In genomic region chr8:123135406-123135805, GRCm38 (mm10) we compare ENCODE assay signal across 9 mouse cellular contexts. TPM values are rescaled to one million over a fixed set of nuclear protein-coding genes. Genes with fewer than 3 reads are reported as not detected.
DNase-seq lines count a peak whose midpoint lies in the region; ATAC-seq and TF ChIP-seq lines count a peak whose summit lies in the region.
"Had no signal": no experiment of that assay in that cellular context is flagged by ENCODE, and none has a peak within 500 bp of the region (broad histone marks: within the 10 kb centered on the region; RNA-seq: fewer than 3 reads in every experiment).

No protein-coding gene starts in this region.

- H3K9ac ChIP-seq in forebrain, embryonic 15.5 days (replicated peaks): no peak overlapping the region
- 0 out of 2 replicates have a peak overlapping the region, but pooled peaks have one; percentile 32 for H3K9ac ChIP-seq in midbrain, embryonic 16.5 days (ENCODE audit: low read depth, low read length)
- H3K9ac ChIP-seq: lung, embryonic 14.5 days had no signal

- TF ChIP-seq POLR2A in kidney, adult 2 months (IDR thresholded peaks at IDR 0.05; ENCODE audit: low read depth, low read length): no peak
- TF ChIP-seq POLR2A in thymus, adult 2 months (IDR thresholded peaks at IDR 0.05; ENCODE audit: control insufficient read depth, extremely low read depth, insufficient read depth, low read length, poor library complexity): no peak

- DNase-seq in kidney, adult 2 months: peak; percentile 55
- DNase-seq in kidney, adult 8-10 months: no peak
- peak; percentile 70 for DNase-seq in brain, adult 2 months (ENCODE audit: low read depth, low spot score)
- no peak for DNase-seq in thymus, adult 2 months
- DNase-seq in adipocyte (ENCODE audit: low spot score): no peak
- DNase-seq in kidney, postnatal 10 days: no peak
- DNase-seq: lung, embryonic 14.5 days had no signal

- TF ChIP-seq CTCF in kidney, adult 2 months (conservative IDR thresholded peaks at IDR 0.05; ENCODE audit: insufficient read depth, insufficient read length, low read depth, low read length): no peak
- TF ChIP-seq CTCF in thymus, adult 2 months (IDR thresholded peaks at IDR 0.05; ENCODE audit: borderline replicate concordance, control insufficient read depth, extremely low read depth, insufficient read depth, low read length, poor library complexity): no peak

- peak; percentile 55; the same call in 1 of the 2 replicates for ATAC-seq in forebrain, embryonic 15.5 days (replicated peaks)
- ATAC-seq in midbrain, embryonic 16.5 days: peak; percentile 80

- 32% methylated on average over 7 of the region's 7 CpGs for WGBS in kidney, adult 2 months
- 3% methylated on average over 7 of the region's 7 CpGs for WGBS in forebrain, embryonic 15.5 days
- WGBS in midbrain, embryonic 16.5 days: 4% methylated on average over 7 of the region's 7 CpGs
- 68% methylated on average over 7 of the region's 7 CpGs for WGBS in thymus, adult 2 months

- no peaks in the 10 kb centered on the region for H3K36me3 ChIP-seq in kidney, adult 2 months (ENCODE audit: control insufficient read depth, insufficient read depth, low read length)
- no peaks in the 10 kb centered on the region for H3K36me3 ChIP-seq in forebrain, embryonic 15.5 days
- no peaks in the 10 kb centered on the region for H3K36me3 ChIP-seq in midbrain, embryonic 16.5 days (ENCODE audit: control insufficient read depth, insufficient read depth, low read length)
- no peaks in the 10 kb centered on the region for H3K36me3 ChIP-seq in thymus, adult 2 months (ENCODE audit: control insufficient read depth, insufficient read depth, low read length)

- H3K9me3 ChIP-seq in forebrain, embryonic 15.5 days: no peaks in the 10 kb centered on the region
- no peaks in the 10 kb centered on the region for H3K9me3 ChIP-seq in midbrain, embryonic 16.5 days (replicated peaks; ENCODE audit: control insufficient read depth, low read length, poor library complexity, severe bottlenecking)

- peak overlapping the region; percentile 25 for H3K4me2 ChIP-seq in forebrain, embryonic 15.5 days (replicated peaks)
- H3K4me2 ChIP-seq in midbrain, embryonic 16.5 days (ENCODE audit: low read length): peak overlapping the region; percentile 38
- H3K4me2 ChIP-seq: lung, embryonic 14.5 days had no signal

- H3K27ac ChIP-seq in kidney, adult 2 months (ENCODE audit: insufficient read depth, low read depth, low read length): no peak overlapping the region
- H3K27ac ChIP-seq in forebrain, embryonic 15.5 days (replicated peaks): peak overlapping the region; percentile 80
- peak overlapping the region; percentile 86 for H3K27ac ChIP-seq in midbrain, embryonic 16.5 days (ENCODE audit: low read length)
- H3K27ac ChIP-seq in thymus, adult 2 months (ENCODE audit: control insufficient read depth, insufficient read depth, low read length): no peak overlapping the region

- H3K4me1 ChIP-seq in kidney, adult 2 months (ENCODE audit: control insufficient read depth, insufficient read depth, low read length): no peaks in the 10 kb centered on the region; the same call in 1 of the 2 replicates
- peaks cover 32% of the 10 kb centered on the region for H3K4me1 ChIP-seq in forebrain, embryonic 15.5 days
- H3K4me1 ChIP-seq in midbrain, embryonic 16.5 days (ENCODE audit: control insufficient read depth, insufficient read depth, low read length): peaks cover 18% of the 10 kb centered on the region
- H3K4me1 ChIP-seq in thymus, adult 2 months (replicated peaks; ENCODE audit: control insufficient read depth, insufficient read depth, low read length): no peaks in the 10 kb centered on the region

- no peaks in the 10 kb centered on the region for H3K27me3 ChIP-seq in kidney, adult 2 months (replicated peaks; ENCODE audit: control insufficient read depth, insufficient read depth, low read length)
- H3K27me3 ChIP-seq in forebrain, embryonic 15.5 days: no peaks in the 10 kb centered on the region
- no peaks in the 10 kb centered on the region for H3K27me3 ChIP-seq in midbrain, embryonic 16.5 days (ENCODE audit: control insufficient read depth, insufficient read depth, low read depth, low read length)
- H3K27me3 ChIP-seq in thymus, adult 2 months (ENCODE audit: control insufficient read depth, insufficient read depth, low read length): no peaks in the 10 kb centered on the region

- H3K4me3 ChIP-seq in kidney, adult 2 months (ENCODE audit: insufficient read depth, low read depth, low read length): no peak overlapping the region
- no peak overlapping the region for H3K4me3 ChIP-seq in forebrain, embryonic 15.5 days
- 0 out of 2 replicates have a peak overlapping the region, but pooled peaks have one; percentile 4 for H3K4me3 ChIP-seq in midbrain, embryonic 16.5 days (ENCODE audit: low read depth, low read length)
- no peak overlapping the region for H3K4me3 ChIP-seq in thymus, adult 2 months (ENCODE audit: control insufficient read depth, insufficient read depth, low read length)

RNA-seq across cellular contexts. Expression of gene Cpne7, which starts 18.2 kb away (rescaled TPM):
- 2.5 and 3.4 TPM in 2 replicates for polyA plus RNA-seq in kidney, adult 2 months (2012; rRNA removed)
- polyA plus RNA-seq in forebrain, embryonic 15.5 days (2015; fragmentation: Nextera tagmentation; extraction: Ambion mirVana): 2.5 and 3.2 TPM in 2 replicates
- polyA plus RNA-seq in midbrain, embryonic 16.5 days (2015; fragmentation: Nextera tagmentation; extraction: Ambion mirVana): 10.1 and 17.1 TPM in 2 replicates
- 2.1 and 3.1 TPM in 2 replicates for polyA plus RNA-seq in thymus, adult 2 months (2012; rRNA removed)

RNA-seq across cellular contexts. Expression of gene Sult5a1, which starts 22.7 kb away (rescaled TPM):
- 10.8 and 11.2 TPM in 2 replicates for polyA plus RNA-seq in kidney, adult 2 months (2012; rRNA removed)
- polyA plus RNA-seq in forebrain, embryonic 15.5 days (2015; fragmentation: Nextera tagmentation; extraction: Ambion mirVana): 0.69 and 1.0 TPM in 2 replicates
- polyA plus RNA-seq in midbrain, embryonic 16.5 days (2015; fragmentation: Nextera tagmentation; extraction: Ambion mirVana): 0.40 and 0.42 TPM in 2 replicates
- polyA plus RNA-seq in thymus, adult 2 months (2012; rRNA removed): 12.4 and 17.5 TPM in 2 replicates

RNA-seq across cellular contexts. Expression of gene Rpl13, which starts 33.3 kb away (rescaled TPM):
- polyA plus RNA-seq in kidney, adult 2 months (2012; rRNA removed): 960 and 1,412 TPM in 2 replicates
- polyA plus RNA-seq in forebrain, embryonic 15.5 days (2015; fragmentation: Nextera tagmentation; extraction: Ambion mirVana): 886 and 899 TPM in 2 replicates
- polyA plus RNA-seq in midbrain, embryonic 16.5 days (2015; fragmentation: Nextera tagmentation; extraction: Ambion mirVana): 639 and 669 TPM in 2 replicates
- polyA plus RNA-seq in thymus, adult 2 months (2012; rRNA removed): 3,303 and 3,543 TPM in 2 replicates

RNA-seq across cellular contexts. Expression of gene Dpep1, which starts 50.6 kb away (rescaled TPM):
- polyA plus RNA-seq in kidney, adult 2 months (2012; rRNA removed): 360 and 388 TPM in 2 replicates
- 0.11 TPM in 1 of 2 replicates, not detected in the other for polyA plus RNA-seq in forebrain, embryonic 15.5 days (2015; fragmentation: Nextera tagmentation; extraction: Ambion mirVana)
- polyA plus RNA-seq in midbrain, embryonic 16.5 days (2015; fragmentation: Nextera tagmentation; extraction: Ambion mirVana): 0.14 and 0.40 TPM in 2 replicates
- polyA plus RNA-seq in thymus, adult 2 months (2012; rRNA removed): 4.5 and 13.2 TPM in 2 replicates

Comparison
In these comparisons a context has a peak if more than half of its experiments do, and no peak if none do; other contexts are left out.
1. DNase-seq: peak in kidney, adult 2 months (single experiment) and brain, adult 2 months (single experiment); none in kidney, adult 8-10 months (0 of 2), thymus, adult 2 months (single experiment), adipocyte (single experiment) and kidney, postnatal 10 days (single experiment).
2. H3K27ac ChIP-seq: peak in forebrain, embryonic 15.5 days (single experiment) and midbrain, embryonic 16.5 days (single experiment); none in kidney, adult 2 months (single experiment) and thymus, adult 2 months (single experiment).